In the genomic region with DNA sequence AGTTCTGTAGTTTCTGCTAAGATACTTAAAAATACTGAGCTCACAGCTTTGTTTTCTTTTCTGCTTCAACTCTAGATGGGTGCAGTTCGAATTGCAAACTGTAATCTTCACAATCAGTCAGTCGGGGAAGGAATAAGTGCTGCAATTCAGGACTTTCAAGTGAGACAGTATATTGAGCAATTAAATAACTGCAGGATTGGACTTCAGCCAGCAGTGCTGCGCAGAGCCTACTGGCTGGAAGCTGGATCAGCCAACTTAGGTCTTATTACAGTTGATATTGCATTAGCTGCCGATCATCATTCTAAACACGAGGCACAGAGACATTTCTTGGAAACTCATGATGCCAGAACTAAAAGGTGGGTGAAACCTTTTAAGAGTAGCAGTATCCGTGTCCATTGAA, we compare ENCODE assay signal across 11 mouse cellular contexts.
DNase-seq lines count a peak whose midpoint lies in the region; ATAC-seq and TF ChIP-seq lines count a peak whose summit lies in the region.
"Had no signal": no experiment of that assay in that cellular context is flagged by ENCODE, and none has a peak within 500 bp of the region (broad histone marks: within the 10 kb centered on the region; RNA-seq: fewer than 3 reads in every experiment).

No protein-coding gene starts in this region.

- ATAC-seq in cerebellum, adult (ENCODE audit: insufficient number of reproducible peaks, low FRiP score, low TSS enrichment), result no peak

- H3K9ac ChIP-seq in heart, adult 2 months (ENCODE audit: low read depth, low read length), result no peak overlapping the region
- H3K9ac ChIP-seq: heart, embryonic 15.5 days had no signal

- H3K4me3 ChIP-seq in heart, adult 2 months, result no peak overlapping the region
- H3K4me3 ChIP-seq: heart, embryonic 15.5 days had no signal

- H3K36me3 ChIP-seq in heart, adult 2 months (ENCODE audit: control insufficient read depth, insufficient read depth, low read length), result peaks cover 1% of the 10 kb centered on the region; the same call in 1 of the 2 replicates

- H3K4me1 ChIP-seq in heart, adult 2 months (ENCODE audit: control insufficient read depth, insufficient read depth, low read length), result no peaks in the 10 kb centered on the region

- TF ChIP-seq POLR2A in heart, adult 2 months (IDR thresholded peaks at IDR 0.05; ENCODE audit: insufficient read depth, low read depth, low read length), result no peak

- no peak for TF ChIP-seq EP300 in heart, adult 2 months (IDR thresholded peaks at IDR 0.05; ENCODE audit: insufficient read depth, low read depth, low read length)

- TF ChIP-seq CTCF in heart, adult 2 months (IDR thresholded peaks at IDR 0.05), result no peak

- 73% methylated on average over 6 of the region's 6 CpGs for WGBS in heart, adult 2 months

- intact Hi-C loops in heart, adult 2 months (cut with DNase I), result no loop called here

- no peaks in the 10 kb centered on the region for H3K79me2 ChIP-seq in heart, adult 2 months (replicated peaks; ENCODE audit: control insufficient read depth, insufficient read depth, low read length)

- H3K27ac ChIP-seq in heart, adult 2 months, result no peak overlapping the region
- H3K27ac ChIP-seq: heart, embryonic 15.5 days had no signal

- H3K27me3 ChIP-seq in heart, adult 2 months (ENCODE audit: control insufficient read depth, insufficient read depth, low read length), result no peaks in the 10 kb centered on the region
- H3K27me3 ChIP-seq: heart, embryonic 15.5 days had no signal

- DNase-seq in heart, adult 11 months, result peak; percentile 85
- no peak for DNase-seq in heart, adult 2 months
- DNase-seq in urinary bladder, postnatal 14 days (ENCODE audit: low spot score), result peak; percentile 61
- DNase-seq in urinary bladder, postnatal 4 days (ENCODE audit: low spot score in 2 of 2), result no peak
- peak; percentile 67 for DNase-seq in gonadal fat pad, adult 2 months (ENCODE audit: low read depth)
- peak; percentile 9 for DNase-seq in telencephalon, adult 2 months (ENCODE audit: low read depth, low spot score)
- no peak for DNase-seq in ovary, postnatal 36 days (ENCODE audit: low spot score)
- DNase-seq: kidney, adult 9 months; thymus, adult 18-20 months had no signal

Comparison
In these comparisons a context has a peak if more than half of its experiments do, and no peak if none do; other contexts are left out.
1. DNase-seq: peak in heart, adult 11 months (single experiment), urinary bladder, postnatal 14 days (single experiment), gonadal fat pad, adult 2 months (single experiment) and telencephalon, adult 2 months (single experiment); none in heart, adult 2 months (0 of 2), urinary bladder, postnatal 4 days (0 of 2) and ovary, postnatal 36 days (single experiment).